Mouse (Mus musculus): ENCODE measurements around the gene Txnrd1.

- TF ChIP-seq POLR2A (IDR thresholded peaks at IDR 0.05; ENCODE audit: low read depth, low read length) = no peak
- TF ChIP-seq CTCF (IDR thresholded peaks at IDR 0.05; ENCODE audit: borderline replicate concordance, insufficient read depth, low read length) = no peak
Measured at GRCm38 (mm10) chr10:82792311-82792710, 41.4 kb upstream of the Txnrd1 start.

Measured in embryonic fibroblast, embryonic 13.5 days (primary cell).